Mouse (Mus musculus) heart, embryonic 14.5 days (tissue): ENCODE data around the gene Nfe2. TPM values are rescaled to one million over a fixed set of nuclear protein-coding genes. Genes with fewer than 3 reads are reported as not detected.

ENCODE experiments used
- ATAC-seq: fragments of 200-750 bp; cut with Nextera tagmentation; 2 replicates; pipeline ENCODE4 v1.8.0; 2017; ENCODE audit warnings: low read depth, moderate TSS enrichment; ENCODE audit not compliant: insufficient number of reproducible peaks, insufficient read depth, low FRiP score
- H3K27ac ChIP-seq, 2 experiments: fragments of 200-500 bp in 1 of 2; fragments of 300-500 bp in 1 of 2; sonication (generic) in 1 of 2; replicated peaks in 1 of 2; 2 replicates each; pipeline ENCODE4 v1.5.1; 2012 to 2014; ENCODE audit warnings: low read depth in 2 of 2, low read length in 2 of 2, control low read depth in 1 of 2, mild to moderate bottlenecking in 1 of 2, mixed read lengths in 1 of 2; ENCODE audit not compliant: control insufficient read depth in 1 of 2, insufficient read depth in 1 of 2
- H3K27me3 ChIP-seq: fragments of 300-500 bp; sonication (generic); 2 replicates; pipeline ENCODE4 v1.6.1; 2014; ENCODE audit warnings: mild to moderate bottlenecking, low read length, control low read depth; ENCODE audit not compliant: control insufficient read depth, insufficient read depth
- H3K36me3 ChIP-seq: fragments of 300-500 bp; sonication (generic); 2 replicates; pipeline ENCODE4 v1.6.1; 2014; ENCODE audit warnings: mild to moderate bottlenecking, control low read depth, low read length, mixed read lengths; ENCODE audit not compliant: control insufficient read depth, insufficient read depth
- H3K4me1 ChIP-seq, 2 experiments: fragments of 200-500 bp in 1 of 2; fragments of 300-500 bp in 1 of 2; sonication (generic) in 1 of 2; 2 replicates each; pipeline ENCODE4 v1.6.1; 2012 to 2014; ENCODE audit warnings: low read length in 2 of 2, control low read depth in 1 of 2, mixed read lengths in 1 of 2; ENCODE audit not compliant: control insufficient read depth in 2 of 2, insufficient read depth in 2 of 2
- H3K4me2 ChIP-seq: fragments of 300-500 bp; sonication (generic); 2 replicates; pipeline ENCODE4 v1.6.1; 2014; ENCODE audit warnings: mild to moderate bottlenecking, low read length
- H3K4me3 ChIP-seq, 2 experiments: fragments of 200-500 bp in 1 of 2; fragments of 300-500 bp in 1 of 2; sonication (generic) in 1 of 2; 2 replicates each; pipeline ENCODE4 v1.5.1; 2012 to 2014; ENCODE audit warnings: low read length in 2 of 2, mild to moderate bottlenecking in 2 of 2, control low read depth in 1 of 2, low read depth in 1 of 2, moderate library complexity in 1 of 2; ENCODE audit not compliant: control insufficient read depth in 1 of 2, insufficient read depth in 1 of 2
- H3K9ac ChIP-seq: fragments of 300-500 bp; sonication (generic); 2 replicates; pipeline ENCODE4 v1.6.1; 2014; ENCODE audit warnings: mild to moderate bottlenecking, low read length
- H3K9me3 ChIP-seq: fragments of 300-500 bp; sonication (generic); 2 replicates; pipeline ENCODE4 v1.6.1; 2016; ENCODE audit warnings: low read length, control low read depth; ENCODE audit not compliant: control insufficient read depth
- WGBS: fragments of 180-500 bp; shearing (Covaris S2); extraction: QIAGEN DNeasy Blood & Tissue Kit; methylation state at CpG from one replicate; pipeline ENCODE4 v1.1.7; 2014; 5-methylcytosine and 5-hydroxymethylcytosine counted together
- polyA plus RNA-seq: library from polyadenylated mRNA; unstranded; fragments of >200 nt; fragmentation: Nextera tagmentation; extraction: Ambion mirVana; gene quantifications from 2 replicates; pipeline ENCODE4 v1.2.1, GENCODE M21; 2014

Gene Nfe2
- polyA plus RNA-seq, 1 experiment from 2014 or later = 2.2 TPM

DNA sequence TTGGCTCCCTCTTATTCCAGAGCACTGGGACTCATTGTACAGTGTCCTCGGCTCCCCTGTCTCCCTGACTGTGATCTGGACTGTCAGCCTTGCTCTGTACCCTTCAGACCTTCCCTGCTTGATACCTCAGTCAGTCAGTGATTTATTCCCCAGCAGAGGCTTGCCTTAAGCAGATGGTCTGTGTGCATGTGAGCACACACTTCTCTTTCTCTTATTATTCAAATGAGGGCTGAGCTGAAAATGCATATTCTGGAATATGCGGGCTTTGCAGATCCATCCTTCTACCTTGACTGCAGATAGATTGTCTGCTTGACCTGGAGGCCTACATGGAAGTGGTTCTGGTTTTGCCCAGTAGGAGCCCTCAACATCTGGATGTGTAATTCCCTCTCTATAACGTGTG lies 39.8 kb upstream of the Nfe2 start:
- ATAC-seq = no peak
- no peak overlapping the region for H3K27ac ChIP-seq
- WGBS = 86% methylated on average over 3 of the region's 3 CpGs
- no peaks in the 10 kb centered on the region for H3K9me3 ChIP-seq
- H3K4me3 ChIP-seq = no peak overlapping the region
- no peak overlapping the region for H3K9ac ChIP-seq
- peaks cover 26 to 37% of the 10 kb centered on the region in 2 experiments for H3K4me1 ChIP-seq
- H3K4me2 ChIP-seq = no peak overlapping the region
- H3K36me3 ChIP-seq = peaks cover 49% of the 10 kb centered on the region
- H3K27me3 ChIP-seq = no peaks in the 10 kb centered on the region

DNA sequence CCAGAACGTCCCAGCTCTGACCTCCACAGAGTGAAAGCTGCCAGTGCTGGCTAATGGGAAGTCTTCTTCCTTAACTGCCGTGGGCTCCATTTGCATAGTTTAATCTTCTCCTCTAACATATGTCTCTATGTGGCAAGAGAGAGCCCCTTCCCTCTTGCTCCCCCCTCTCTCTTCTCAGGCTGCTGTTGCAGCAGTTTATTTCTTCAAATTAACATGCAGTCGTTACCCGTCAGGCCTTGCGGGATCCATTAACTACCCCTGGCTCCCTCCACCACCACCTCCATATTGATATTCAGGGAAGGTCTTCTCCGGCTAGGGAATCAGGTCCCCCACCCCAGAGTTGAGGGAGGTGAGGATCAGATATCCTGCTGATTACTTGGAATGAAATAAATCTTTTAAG lies 39.1 kb upstream of the Nfe2 start:
- no peaks in the 10 kb centered on the region for H3K27me3 ChIP-seq
- peaks cover 56% of the 10 kb centered on the region for H3K36me3 ChIP-seq
- peaks cover 22 to 31% of the 10 kb centered on the region in 2 experiments for H3K4me1 ChIP-seq
- no peak overlapping the region for H3K27ac ChIP-seq
- no peak for ATAC-seq
- 88% methylated on average over 6 of the region's 6 CpGs for WGBS
- H3K9me3 ChIP-seq = no peaks in the 10 kb centered on the region
- no peak overlapping the region for H3K4me2 ChIP-seq
- no peak overlapping the region for H3K9ac ChIP-seq
- no peak overlapping the region for H3K4me3 ChIP-seq

DNA sequence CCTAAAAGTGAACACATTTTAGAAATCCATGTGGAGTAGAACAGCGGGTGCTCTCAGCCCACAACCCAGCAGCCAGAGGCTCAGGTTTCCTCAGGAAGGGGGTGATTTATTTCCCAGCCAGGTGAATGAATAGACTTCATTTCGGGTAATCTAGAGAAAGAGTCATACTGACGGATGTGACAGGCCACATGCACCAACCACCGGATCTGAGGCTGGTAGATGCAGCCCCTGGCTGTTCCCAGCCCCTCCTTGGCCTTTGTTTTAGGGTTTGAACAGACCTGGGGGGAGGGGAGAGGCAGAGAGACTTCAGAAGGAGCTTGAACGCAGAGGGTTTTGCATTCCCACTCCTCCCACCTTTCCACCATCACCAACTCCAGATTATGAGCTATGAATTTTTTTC lies 37.6 kb upstream of the Nfe2 start:
- Histone ChIP-seq H3K4me2 (no peak overlapping the region), H3K9me3 (no peaks in the 10 kb centered on the region), H3K4me1 (peaks cover 11 to 17% of the 10 kb centered on the region in 2 experiments), H3K36me3 (peaks cover 71% of the 10 kb centered on the region), H3K9ac (no peak overlapping the region), H3K27me3 (no peaks in the 10 kb centered on the region), H3K4me3 (no peak overlapping the region), H3K27ac (no peak overlapping the region)
- WGBS = 39% methylated on average over 5 of the region's 5 CpGs
- ATAC-seq = no peak

DNA sequence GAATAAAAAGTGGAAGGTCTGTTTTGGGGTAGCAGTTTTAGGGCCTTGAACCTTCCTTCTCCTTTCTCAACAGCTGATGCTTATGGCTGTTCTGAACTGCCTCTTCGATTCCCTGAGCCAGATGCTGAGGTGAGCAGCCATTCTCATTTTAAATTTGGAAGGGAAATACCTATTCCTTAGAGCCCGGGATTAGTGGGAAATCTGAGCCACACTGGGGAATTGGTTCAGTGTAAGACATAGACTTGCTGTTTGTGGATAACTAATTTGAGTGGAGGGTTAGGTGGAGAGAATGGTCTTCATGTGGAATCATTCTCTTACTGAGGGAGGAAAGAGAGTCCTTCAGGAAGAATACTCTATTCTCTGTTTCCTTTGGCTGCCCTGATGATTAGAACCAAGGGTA lies 36.4 kb upstream of the Nfe2 start:
- Histone ChIP-seq H3K4me1 (peaks cover 0 to 9% of the 10 kb centered on the region in 2 experiments; a peak in 3 of 4 replicates), H3K27me3 (no peaks in the 10 kb centered on the region), H3K27ac (no peak overlapping the region), H3K4me2 (no peak overlapping the region), H3K9me3 (no peaks in the 10 kb centered on the region), H3K4me3 (no peak overlapping the region), H3K36me3 (peaks cover 77% of the 10 kb centered on the region), H3K9ac (no peak overlapping the region)
- 88% methylated on average over 2 of the region's 2 CpGs for WGBS
- ATAC-seq = no peak

DNA sequence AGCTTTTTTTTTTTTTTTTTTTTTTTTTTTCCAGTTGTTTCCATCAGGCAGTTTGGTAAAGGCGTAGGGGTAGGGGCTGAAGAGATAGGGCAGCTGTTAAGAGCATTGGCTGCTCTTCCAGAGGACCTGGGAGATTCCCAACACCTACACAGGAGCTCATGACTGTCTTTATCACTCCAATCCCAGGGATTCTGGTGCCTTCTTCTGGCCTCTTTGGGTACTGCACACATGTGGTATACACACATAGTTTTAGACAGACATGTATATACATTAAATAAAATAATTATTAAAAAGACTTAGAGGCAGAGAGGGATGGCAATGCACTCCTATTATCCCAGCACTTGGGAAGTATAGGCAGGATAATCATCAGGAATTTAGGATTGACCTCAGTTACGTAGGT lies 35.2 kb upstream of the Nfe2 start:
- H3K4me2 ChIP-seq = no peak overlapping the region
- no peaks in the 10 kb centered on the region for H3K27me3 ChIP-seq
- peaks cover 0 to 7% of the 10 kb centered on the region in 2 experiments; a peak in 2 of 4 replicates for H3K4me1 ChIP-seq
- 97% methylated on average over 2 of the region's 2 CpGs for WGBS
- H3K36me3 ChIP-seq = peaks cover 78% of the 10 kb centered on the region
- no peak overlapping the region for H3K27ac ChIP-seq
- H3K9me3 ChIP-seq = no peaks in the 10 kb centered on the region
- no peak for ATAC-seq
- H3K9ac ChIP-seq = no peak overlapping the region
- H3K4me3 ChIP-seq = no peak overlapping the region

DNA sequence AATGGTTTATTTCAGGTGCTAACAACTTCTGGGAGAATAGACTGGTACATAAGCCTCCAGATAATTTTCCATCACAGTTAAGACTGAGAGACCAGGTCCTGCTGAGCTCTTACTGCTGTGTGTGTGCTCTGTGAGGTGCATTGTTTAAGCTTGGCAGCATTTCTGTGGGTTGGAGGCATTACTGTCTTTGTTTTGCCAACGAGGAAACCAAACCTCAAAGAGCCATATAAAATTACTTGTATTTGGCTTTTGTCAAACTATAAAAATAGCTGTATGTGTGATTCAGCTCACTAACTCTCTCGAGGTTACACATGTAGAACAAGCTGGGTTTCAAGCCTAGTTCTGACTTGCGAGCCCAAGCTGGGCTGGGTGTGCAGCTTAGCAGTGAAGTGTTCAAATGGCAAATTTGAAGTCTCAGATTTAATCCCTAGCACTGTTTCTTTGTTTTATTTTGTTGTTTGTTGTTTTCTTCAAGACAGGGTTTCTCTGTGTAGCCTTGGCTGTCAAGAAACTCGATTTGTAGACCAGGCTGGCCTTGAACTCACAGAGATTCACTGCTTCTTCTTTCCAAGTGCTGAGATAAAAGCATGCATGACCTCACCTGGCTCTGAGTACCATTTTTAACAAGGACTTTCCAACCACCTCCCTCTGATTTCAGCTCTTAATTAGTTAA lies 34.6 kb upstream of the Nfe2 start:
- no peak overlapping the region for H3K4me3 ChIP-seq
- H3K4me1 ChIP-seq = peaks cover 0 to 7% of the 10 kb centered on the region in 2 experiments; a peak in 2 of 4 replicates
- H3K36me3 ChIP-seq = peaks cover 74% of the 10 kb centered on the region
- WGBS = 92% methylated on average over 4 of the region's 4 CpGs
- H3K9ac ChIP-seq = no peak overlapping the region
- no peak overlapping the region for H3K4me2 ChIP-seq
- no peak overlapping the region for H3K27ac ChIP-seq
- no peaks in the 10 kb centered on the region for H3K27me3 ChIP-seq
- H3K9me3 ChIP-seq = no peaks in the 10 kb centered on the region
- ATAC-seq = no peak

DNA sequence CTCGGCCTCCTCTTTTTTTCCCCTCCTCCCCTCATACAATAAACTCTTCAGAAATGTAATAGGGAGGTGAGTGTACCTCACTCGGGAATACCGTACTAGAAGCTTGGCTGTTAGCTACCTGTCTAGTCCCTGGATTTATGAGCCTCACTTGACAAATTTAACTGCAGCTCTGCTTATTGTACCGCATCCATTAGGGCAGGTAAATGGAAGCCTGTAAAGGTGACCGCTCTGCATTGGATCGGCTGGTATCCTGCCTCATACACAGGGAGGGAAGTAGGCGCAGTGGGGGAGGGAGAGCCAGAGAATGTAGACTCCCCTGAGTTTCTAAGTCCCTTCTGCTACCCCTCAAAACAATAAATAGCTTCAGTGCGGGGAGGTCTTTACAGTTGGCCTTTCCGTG lies 32.6 kb upstream of the Nfe2 start:
- 87% methylated on average over 9 of the region's 9 CpGs for WGBS
- no peak overlapping the region for H3K4me3 ChIP-seq
- ATAC-seq = no peak
- no peak overlapping the region for H3K9ac ChIP-seq
- H3K4me2 ChIP-seq = no peak overlapping the region
- no peaks in the 10 kb centered on the region for H3K27me3 ChIP-seq
- peaks cover 3 to 14% of the 10 kb centered on the region in 2 experiments for H3K4me1 ChIP-seq
- H3K9me3 ChIP-seq = no peaks in the 10 kb centered on the region
- no peak overlapping the region for H3K27ac ChIP-seq
- H3K36me3 ChIP-seq = peaks cover 59% of the 10 kb centered on the region

DNA sequence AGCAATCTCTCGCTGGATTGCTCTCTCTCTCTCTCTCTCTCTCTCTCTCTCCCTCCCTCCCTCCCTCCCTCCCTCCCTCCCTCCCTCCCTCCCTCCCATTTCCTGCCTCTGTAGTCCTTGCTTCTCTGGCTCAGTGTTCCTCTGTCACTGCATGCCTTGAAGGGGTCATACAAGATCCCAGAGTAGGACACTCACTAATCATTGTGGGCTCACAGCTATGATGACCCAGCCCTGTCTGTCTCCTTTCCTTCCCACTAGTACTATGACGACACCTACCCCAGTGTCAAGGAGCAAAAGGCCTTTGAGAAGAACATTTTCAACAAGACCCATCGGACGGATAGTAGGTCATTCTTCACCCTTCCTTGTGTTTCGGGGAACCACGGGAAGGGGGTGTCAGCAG lies 32.2 kb upstream of the Nfe2 start:
- Histone ChIP-seq H3K4me1 (peaks cover 4 to 18% of the 10 kb centered on the region in 2 experiments), H3K27ac (no peak overlapping the region), H3K4me3 (no peak overlapping the region), H3K27me3 (no peaks in the 10 kb centered on the region), H3K36me3 (peaks cover 58% of the 10 kb centered on the region), H3K9me3 (no peaks in the 10 kb centered on the region), H3K9ac (no peak overlapping the region), H3K4me2 (no peak overlapping the region)
- 66% methylated on average over 6 of the region's 6 CpGs for WGBS
- no peak for ATAC-seq
